Mouse (Mus musculus) cerebellum, adult 18-20 months (tissue): ENCODE results near the gene Rgl1.
A peak's percentile ranks its signal among the peaks of the same experiment; 100 is the strongest.
"Not testable (repeated sequence)": the region's sequence is repeated elsewhere in the genome, so short reads cannot be mapped to it uniquely, and the experiment has no call there.

Experiments
- DNase-seq, 2 experiments: peaks; one replicate each; pipeline ENCODE4 v3.0.0; 2021

The Rgl1 gene

GRCm38 (mm10) chr1:152766032-152766772 lies at the start of gene Rgl1, which contains the start of gene Arpc5:
TSS of gene Rgl1 (minus strand) at chr1:152766351.
TSS of gene Arpc5 (plus strand) at chr1:152766542.
- DNase-seq: peak; percentile 98

GRCm38 (mm10) chr1:152815265-152815701 lies 49.1 kb upstream of the Rgl1 start:
- no peak for DNase-seq

DNA sequence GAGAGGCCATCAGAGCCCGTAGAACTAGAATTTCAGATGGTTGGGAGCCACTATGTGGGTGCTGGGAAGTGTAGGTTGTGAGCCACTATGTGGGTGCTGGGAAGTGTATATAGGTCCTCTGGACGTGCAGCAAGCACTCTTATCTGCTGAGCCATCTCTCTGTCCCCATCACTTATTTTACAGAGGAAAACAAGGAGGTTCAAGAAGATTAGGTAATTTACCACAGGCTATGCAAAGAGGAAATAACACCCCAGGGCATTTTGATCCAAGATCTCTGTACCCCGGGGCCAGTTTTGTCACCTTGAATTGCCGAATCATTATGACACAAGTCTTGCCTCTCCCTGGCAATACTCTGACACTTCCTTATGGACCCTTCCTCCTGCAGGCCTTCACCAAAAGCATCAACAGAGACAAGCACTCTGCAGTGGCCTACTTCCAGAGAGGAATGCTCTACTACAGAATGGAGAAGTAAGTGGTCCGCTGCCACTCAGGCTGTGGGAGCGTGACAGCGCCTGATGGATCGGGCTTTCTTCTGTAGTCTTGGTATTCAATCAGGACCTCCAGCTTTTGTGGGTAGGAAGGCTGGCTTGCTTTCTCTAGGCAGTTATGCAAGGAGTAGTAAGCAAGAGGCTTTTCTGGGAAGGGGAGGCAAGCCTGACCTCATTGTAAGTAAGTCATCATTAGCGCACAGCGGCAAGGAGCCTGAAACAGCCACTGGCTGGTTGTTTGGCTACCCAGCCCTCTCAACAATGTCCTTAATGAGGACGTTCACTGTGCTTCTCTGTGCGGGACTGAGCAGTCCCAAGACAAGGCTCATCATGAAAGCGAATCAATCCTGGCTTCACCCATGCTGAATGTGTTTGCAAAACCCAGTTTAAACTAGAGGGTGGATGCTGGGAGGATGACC lies 44.6 kb upstream of the Rgl1 start:
- no peak for DNase-seq

GRCm38 (mm10) chr1:152809541-152810252 lies 43.5 kb upstream of the Rgl1 start:
- no peak for DNase-seq

- DNase-seq: no peak
Observed at GRCm38 (mm10) chr1:152808392-152808680, 42.2 kb upstream of the Rgl1 start.

DNA sequence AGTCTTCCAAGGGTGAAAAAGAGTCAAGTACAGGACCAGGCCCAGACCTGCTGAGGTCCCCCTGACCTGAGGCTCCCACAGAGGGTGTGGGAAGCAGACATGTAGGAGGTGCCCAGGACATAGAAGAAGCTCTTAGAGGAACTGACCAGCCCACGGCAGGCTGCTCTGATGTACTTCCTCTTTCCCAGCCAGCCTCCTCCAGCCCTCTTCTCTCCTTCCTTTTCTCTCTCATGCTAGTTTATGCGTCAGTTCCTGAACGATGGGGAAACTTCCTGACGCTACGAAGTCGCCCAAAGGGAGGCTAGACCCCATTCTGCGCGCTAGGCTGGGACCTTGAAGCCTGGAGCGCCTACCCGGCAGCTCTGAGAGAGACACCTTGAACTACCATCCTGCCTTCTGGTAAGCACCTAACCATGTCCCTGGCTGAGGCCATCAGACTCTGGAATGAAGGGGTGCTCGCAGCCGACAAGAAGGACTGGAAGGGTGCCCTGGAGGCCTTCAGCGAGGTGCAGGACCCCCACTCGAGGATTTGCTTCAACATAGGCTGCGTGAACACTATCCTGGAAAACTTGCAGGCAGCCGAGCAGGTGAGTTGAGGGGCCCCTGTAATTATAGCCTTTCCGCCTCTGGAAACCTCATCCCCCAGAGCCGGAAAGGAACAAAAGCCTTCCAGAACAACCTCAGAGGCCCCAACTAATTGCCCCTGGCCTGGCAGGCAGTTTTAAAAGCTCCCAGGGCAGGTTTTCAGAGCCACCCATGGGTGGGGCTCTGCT lies 41.7 kb upstream of the Rgl1 start:
- no peak for DNase-seq

DNA sequence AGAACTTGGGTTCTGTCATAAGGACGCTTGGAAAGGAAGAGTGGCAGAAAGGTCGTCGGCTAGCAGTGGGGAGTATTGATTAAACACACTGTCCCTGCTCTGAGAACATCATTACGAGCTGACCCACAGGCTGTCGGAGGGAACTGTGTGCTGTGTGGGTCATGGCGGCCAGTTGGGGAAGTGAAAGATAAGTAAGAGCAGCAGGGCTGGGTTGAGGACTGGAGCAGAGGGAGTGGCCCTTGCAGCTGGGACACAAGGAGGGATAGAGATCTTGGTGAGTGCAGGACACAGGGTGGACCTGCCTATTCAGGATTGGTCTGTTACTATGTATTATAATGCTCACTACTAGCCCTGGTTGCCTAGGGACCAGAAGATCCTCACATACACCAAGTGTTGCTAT lies 38.8 kb upstream of the Rgl1 start:
- DNase-seq: no peak

GRCm38 (mm10) chr1:152800633-152801176 lies 34.6 kb upstream of the Rgl1 start:
- no peak for DNase-seq

DNA sequence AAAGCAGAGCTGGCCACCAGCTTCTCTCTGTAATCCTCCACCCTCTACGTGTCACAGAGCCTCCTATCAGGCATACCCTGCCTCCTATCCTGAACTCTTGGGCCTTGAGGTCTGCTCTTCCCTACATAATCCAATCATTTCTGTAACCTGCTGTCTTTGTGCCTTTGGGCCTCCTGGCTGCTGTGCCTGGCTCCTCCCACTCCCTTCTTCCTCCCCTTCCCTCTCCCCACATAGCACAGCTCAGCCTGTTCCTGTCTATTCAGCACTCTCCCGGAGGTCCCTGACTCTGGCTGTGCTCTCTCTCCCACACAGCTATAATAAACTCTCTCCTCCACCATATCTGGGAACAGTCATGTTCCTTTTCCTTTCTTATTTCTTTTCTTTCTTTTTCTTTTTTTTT lies 33.7 kb upstream of the Rgl1 start, which contains the start of gene Ncf2:
Ncf2 (plus strand) TSS at position 298 of the 400 bp plus-strand sequence.
- no peak for DNase-seq

- no peak for DNase-seq
Observed at GRCm38 (mm10) chr1:152798125-152798524, 32.0 kb upstream of the Rgl1 start.

DNA sequence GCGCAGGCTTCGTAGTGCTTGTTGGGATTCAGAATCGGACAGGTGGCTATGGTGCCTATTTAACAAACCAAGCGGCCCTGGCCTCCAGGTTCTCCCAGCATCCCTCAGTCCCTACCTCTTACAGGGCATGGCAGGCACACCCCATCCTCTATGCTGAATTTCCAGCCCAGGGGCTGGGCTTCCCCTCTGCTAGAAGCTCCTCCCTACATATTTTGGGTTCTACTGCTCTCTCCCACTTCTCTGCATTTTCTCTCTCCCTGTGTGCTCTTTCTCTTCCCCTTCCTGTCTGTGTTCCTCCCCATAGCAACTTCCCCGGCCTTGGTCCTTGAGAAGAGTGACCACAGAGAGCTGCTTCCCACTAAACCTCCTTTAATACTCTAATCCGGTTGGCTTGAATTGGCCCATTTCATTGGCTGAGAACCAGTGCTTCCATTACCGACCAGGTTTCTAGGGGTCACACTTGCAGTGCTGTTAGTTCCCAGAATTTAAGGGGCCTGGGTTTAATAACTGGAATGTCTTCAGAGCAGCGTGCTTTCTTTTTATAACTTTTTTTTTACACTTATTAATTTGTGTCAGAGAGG lies 30.6 kb upstream of the Rgl1 start:
- DNase-seq: no peak

GRCm38 (mm10) chr1:152795688-152796255 lies 29.6 kb upstream of the Rgl1 start:
- no peak for DNase-seq

GRCm38 (mm10) chr1:152793495-152794130 lies 27.5 kb upstream of the Rgl1 start:
- no peak for DNase-seq

DNA sequence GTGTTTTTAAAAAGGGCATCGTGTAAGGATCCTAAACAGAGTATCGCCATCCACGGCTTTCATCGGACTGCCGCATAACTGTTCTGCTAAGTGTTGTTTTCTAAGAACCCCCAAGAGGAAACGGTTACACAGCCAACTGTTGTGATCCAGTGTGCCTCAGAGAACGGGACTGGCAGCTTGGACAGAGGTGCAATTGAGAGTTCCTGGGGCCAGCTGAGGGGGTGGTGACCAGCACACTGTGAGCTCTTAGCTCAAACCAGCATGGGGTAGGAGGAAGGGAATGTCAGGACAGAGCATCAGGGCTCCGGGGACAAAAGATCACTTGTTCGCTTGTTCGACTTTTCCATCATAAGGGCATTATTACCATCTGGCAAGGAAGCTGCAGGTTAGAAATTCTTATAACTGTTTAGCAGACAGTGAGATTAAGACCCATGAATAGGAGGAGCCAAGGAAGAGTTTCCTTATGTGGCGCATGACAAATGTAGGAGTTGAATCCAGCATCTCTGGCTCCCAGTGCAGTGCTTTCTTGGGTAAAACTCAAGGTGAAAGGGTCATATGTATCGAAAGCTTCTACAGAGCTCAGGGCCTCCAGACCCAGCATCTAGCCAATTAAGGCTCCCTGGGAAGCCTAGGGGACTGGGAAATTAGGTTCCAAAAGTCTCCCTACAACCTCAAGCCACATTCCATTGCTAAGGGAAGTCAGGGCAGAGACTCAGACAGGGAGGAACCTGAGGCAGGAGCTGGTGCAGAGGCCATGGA lies 26.8 kb upstream of the Rgl1 start:
- DNase-seq: peak; percentile 11 to 22

GRCm38 (mm10) chr1:152791269-152791668 lies 25.1 kb upstream of the Rgl1 start:
- DNase-seq: no peak

- DNase-seq: no peak
Observed at GRCm38 (mm10) chr1:152790821-152791220, 24.7 kb upstream of the Rgl1 start.

DNA sequence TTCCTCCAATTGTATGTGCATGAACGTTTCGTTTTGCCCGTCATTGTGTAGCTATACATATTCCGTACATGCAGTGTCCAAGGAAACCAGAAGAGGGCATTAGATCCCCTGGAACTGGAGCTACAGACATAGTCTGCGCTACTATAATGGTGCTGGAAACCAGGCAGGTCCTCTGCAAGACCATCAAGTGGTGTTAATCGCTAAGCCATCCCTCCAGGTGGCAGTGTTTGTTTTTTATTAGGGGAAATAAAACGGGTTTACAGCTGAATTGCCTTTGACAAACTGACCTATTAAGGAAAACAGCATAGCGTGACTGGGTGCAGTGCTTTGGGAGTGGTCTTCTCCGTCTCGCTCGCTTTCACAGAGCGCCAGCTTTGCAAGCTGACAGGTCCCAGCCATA lies 24.1 kb upstream of the Rgl1 start:
- DNase-seq: peak in 1 of 2 experiments; percentile 16

- DNase-seq: no peak
Observed at GRCm38 (mm10) chr1:152788121-152788660, 22.0 kb upstream of the Rgl1 start.

- DNase-seq: no peak
Observed at GRCm38 (mm10) chr1:152786953-152787352, 20.8 kb upstream of the Rgl1 start.

DNA sequence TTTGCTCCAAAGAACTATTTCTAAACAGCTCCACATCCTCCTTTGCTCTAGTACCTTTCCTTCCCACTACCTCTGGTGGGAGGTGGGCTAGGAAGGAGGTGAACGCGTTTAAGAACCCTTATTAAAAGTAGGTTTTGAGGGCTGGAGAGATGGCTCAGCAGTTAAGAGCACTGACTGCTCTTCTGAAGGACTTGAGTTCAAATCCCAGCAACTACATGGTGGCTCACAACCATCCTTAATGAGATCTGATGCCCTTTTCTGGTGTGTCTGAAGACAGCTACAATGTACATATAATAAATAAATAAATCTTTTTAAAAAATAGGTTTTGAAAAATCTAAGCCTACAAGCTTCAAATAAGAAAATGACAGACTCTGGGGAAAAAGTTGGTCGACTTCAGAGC lies 19.3 kb upstream of the Rgl1 start:
- not testable (repeated sequence) for DNase-seq
